Mouse (Mus musculus): ENCODE results near the gene Fam72a.

The Fam72a gene

DNA sequence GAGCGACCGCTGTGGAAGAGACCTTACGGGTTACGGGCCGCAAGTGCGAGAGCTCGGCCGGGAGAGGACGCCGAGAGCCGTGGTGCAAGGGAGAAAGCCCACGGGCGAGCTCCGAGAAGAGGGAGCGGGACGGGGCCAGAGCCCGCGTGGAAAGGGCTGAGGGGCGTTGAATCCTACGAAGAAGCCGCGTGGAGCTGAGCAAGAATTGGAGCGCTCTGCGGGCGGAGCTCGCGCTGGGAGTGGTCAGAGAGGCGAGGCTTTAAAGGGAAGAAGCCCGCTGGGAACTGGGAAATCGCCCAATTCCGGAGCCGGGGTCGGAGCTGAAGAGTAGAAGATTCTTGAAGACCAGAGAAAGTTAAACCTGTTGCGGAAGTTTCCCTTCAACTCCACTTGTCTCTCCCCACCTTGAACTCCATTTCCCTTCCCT lies 391 bp downstream of the Fam72a start:
- DNase-seq = peak; percentile 78

DNA sequence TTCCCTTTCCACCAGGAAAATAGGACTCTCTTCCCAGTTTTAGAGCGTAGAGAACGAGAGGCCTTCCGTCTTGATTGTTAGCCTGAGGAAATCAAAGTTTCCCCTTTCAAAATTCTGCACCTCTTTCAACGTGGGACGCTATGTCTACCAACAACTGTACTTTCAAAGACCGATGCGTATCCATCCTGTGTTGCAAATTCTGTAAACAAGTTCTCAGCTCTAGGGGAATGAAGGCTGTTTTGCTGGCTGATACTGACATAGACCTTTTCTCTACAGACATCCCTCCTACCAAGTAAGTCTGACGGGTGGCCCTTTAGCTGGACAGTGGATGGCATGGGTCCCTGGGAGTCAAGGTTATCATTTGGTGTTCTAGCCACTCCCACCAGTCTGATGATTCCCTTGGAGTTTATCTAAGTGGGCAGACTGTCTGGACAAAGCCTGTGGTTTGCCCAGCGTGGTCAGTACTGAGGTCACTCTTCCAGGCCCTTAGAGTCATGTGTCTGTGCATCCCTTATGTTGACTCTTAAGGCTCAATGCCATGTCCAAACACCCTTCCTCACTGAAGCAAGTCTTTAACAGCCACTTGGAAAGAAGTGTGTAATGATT lies 961 bp downstream of the Fam72a start:
- DNase-seq = no peak

DNA sequence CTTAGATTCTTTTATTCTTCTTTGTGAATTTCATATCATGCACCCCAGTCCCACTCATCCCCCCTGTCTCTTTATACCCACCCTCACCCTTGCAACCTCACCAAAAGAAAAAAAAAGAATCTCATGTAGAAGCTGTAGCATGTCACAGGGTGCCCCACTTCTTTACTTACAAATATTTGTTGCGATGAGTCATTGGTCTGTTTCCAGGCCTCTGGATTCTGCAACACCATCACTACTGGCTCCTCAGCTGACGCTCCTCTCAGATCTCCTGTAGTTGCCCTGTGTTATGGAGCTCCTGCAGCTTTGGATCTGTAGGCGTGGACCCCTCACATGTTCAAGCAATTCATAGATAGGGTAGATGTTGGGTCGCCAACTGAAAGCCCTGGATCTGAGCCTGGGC lies 12.1 kb downstream of the Fam72a start:
- DNase-seq = no peak

DNA sequence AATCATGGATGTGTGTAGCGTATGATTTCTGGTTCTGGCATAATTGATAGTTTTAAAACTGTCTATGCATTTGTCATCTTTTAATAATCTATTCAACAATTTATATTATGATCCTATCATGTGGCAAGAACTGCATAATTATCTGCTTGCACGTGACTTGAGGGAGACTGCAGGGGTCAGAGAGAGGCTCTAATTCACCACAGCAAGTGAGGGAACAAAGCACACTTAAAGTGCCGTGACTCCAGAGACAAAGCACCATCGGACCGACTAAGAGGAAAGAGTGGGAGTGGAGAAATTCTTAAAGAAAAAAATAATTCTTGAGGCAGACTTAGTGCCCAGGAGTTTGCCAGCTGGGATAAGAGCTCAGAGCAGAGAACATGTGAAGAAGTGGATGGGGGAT lies 13.1 kb downstream of the Fam72a start:
- DNase-seq = no peak

DNA sequence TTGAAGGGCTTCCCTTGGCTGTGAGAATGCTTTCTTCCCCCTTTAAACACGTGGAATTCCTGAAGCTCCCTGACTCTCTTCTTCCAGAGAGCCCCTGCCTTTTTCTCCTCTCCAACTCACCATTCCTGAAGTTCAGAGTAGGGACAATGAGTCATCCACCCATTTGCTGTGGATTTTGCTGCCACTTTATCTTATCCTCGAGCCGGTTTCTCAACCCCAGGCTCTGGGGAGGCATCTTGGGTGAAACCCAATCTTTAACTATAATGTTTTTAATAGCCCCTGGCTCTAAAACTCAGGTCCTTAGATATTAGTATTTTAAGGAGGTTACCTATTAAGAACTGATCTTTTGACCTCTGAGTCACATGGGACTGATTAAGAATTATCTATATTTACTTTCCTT lies 13.7 kb downstream of the Fam72a start:
- DNase-seq = no peak

DNA sequence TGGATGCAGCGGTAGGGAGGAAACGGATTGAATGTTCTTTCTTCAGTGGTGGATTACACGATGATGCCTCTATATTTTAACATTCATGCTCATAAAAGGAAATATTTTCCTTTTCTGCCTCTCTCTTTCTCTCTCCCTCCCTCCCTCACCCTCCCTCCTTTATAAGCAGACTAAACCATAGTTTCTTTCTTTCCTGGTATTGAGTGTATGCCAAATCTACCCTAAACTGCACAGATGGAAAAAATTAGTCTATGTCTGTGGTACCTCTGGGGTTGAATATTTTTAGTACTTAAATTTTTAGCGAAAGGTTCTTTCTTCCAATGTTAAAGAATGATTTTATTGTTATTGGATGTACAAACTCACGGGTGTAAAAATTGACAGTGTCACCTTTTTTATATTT lies 14.2 kb downstream of the Fam72a start:
- no peak for DNase-seq

DNA sequence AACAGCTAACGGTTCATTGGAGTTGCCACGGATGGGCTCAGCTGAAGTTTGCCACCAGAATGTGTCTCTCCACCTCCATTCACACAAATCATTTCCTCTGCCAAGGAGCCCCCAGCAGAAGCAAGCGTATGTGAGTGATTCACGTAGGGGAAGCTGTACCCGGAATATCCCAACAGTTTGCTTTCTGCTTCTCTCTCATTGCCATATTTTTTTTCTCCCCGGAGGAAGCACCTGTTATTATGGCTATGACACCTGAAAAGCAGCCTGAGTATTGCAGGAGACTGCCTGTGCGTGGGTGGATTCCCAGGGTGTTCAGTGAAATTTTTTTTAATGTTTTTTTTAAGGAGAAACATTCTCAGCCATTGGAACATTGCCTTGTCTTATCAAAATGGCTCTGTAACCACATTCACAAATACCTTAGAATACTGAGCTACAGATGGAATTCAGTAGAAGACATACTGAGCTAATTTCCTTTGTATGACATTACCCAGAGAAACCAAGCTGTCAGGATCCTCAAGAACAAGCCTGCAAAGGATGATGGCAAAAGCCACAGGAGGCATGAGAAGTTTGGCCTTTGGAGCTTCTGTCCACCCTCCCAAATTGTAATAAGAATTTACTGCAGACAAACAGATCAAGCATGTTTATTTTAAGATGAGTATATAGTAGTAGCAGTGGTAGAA lies 16.3 kb downstream of the Fam72a start:
- DNase-seq = no peak

DNA sequence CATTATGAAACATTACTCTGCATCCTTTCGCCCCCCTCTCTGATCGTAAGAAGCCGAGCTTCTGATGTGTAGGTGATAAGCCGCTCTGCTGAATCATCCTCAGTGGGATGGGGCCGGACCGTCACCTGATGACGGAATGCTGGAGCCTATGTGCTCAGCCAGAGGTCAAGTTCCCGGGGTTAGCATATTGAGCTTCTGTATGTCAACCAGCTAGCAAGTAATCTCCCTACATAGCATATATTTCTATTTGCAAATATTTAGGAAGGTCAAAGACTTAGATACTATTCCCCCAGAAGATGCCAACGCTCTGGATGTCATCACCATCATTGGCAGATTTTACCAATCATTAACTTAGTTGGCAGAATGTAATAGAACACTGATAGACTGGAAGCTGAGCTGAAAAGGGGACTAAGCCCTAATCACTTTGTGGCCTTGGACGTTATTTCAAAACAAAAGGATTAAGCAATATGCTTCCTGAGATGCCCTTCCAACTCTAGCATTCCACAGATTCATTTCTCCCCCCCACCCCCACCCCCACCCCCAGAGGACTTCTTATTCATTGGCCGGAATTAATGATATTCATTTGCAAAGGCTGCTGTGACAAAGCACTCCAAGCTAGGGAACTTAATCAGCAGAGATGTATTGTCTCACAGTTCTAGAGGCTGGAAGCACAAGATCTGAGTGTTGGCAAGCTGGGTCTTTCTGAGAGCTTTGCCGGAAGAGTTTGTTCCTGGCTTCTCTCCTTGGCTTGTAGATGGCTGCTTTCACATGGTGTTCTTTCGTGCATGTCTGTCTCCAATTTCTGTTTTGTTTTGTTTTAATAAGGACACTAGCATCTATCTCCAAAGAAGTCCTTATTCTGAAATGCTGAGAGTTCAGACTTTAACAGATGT lies 19.3 kb downstream of the Fam72a start:
- DNase-seq = no peak

DNA sequence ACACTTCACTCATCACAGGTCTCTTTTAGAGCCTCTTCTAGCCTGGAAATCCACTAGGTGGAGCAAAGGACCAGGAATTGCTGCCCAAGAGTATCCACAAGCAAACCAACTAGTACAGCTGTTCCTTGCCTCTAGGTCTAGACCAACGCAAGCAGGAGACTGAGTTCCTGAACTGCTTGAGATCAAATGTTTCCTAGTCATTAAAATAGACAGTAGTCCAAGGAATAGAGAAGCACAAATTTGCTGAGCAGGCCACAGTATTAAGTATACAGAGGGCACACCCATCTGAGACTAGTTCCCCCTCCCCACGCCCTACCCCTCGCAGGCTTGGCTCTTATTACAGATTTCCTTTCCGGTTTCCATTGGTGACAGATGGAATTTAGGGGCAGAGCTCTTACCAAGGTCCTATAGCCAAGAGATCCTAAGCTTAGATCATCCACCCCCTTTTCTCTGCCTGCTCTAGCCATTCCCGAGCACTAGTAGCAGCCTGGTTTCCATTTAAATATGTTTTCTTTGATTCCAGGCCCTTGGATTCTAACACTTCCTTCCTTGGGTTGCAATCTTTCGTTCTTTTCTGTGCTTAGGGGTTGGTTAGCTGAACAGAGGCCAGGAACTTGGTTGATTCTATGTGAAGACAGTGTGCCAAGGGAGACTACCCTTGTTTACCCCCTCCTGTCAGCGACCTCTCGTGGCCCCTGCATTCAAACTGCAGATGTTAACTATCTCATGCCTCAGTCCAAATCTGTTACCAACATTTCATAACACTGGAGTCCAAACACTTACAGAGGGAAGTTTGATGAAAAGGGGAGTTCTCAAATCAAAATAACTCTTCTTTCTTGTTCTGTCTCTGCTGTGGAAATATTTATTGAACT lies 21.0 kb downstream of the Fam72a start:
- DNase-seq = peak; percentile 40

DNA sequence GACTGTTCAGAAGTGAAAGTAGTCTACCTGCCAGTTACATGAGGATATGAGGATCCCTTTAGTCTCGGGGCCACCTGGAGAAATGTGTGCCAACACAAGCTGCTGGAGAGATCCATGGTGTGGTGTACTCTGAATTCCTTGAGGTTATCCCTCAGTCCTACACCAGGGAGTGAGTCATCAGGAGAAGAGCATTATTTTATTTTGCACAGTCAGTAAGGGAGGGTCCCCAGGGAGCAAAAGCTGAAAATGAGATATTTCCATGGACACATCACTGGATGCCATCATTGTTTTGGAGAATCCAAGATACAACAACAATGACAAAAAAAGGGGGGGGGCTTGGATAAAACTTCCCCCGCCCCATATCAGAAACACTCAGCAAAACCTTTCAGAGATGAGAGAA lies 24.3 kb downstream of the Fam72a start:
- no peak for DNase-seq

DNA sequence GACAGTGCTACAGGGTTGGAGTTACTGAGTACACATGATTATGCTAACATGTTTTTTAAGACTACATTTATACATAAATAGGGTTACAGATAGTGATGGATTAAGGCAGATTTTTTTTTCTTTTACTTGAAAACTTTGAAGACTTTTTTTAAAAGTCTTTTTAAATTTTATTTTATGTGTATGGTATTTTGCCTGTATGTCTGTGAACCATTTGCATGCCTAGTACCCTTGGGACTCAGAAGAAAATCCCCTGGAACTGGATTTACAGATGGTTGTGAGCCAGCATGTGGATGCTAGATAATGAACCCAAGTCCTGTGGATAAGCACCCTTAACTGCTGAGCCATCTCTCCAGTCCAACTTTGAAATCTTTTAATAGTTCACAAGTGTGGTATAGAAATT lies 25.7 kb downstream of the Fam72a start:
- no peak for DNase-seq

DNA sequence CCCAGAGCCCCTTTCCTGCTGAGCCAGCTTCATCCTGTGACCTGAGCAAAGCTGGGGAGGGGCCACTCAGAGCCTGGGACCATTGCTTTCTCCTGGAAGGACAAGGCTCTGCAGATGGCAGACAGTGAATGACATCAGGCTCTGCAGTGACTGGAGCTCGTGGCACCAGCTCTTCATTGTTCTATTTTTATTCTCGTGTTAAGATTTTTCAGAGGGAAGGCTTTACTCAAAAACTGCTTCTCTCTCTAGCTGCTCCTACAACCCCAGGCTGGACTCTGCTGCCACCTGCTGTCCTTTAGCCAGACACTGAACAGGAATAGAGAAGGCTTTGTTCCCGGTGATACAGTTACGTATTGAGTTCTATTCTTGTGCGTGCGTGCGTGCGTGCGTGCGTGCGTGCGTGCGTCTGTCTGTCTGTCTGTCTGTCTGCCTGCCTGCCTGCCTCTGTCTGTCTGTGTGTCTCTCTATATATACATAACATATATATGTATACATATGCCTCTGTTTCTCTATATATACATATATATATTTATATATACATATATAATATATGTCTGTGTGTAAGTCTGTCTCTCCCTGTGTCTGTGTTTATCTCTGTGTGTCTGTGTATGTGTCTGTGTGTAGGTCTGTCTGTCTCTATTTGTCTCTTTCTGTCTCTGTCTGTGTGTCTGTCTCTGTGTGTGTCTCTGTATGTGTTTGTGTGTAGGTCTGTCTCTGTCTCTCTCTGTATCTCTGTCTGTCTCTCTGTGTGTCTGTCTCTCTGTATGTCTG lies 27.5 kb downstream of the Fam72a start:
- DNase-seq = peak; percentile 81

DNA sequence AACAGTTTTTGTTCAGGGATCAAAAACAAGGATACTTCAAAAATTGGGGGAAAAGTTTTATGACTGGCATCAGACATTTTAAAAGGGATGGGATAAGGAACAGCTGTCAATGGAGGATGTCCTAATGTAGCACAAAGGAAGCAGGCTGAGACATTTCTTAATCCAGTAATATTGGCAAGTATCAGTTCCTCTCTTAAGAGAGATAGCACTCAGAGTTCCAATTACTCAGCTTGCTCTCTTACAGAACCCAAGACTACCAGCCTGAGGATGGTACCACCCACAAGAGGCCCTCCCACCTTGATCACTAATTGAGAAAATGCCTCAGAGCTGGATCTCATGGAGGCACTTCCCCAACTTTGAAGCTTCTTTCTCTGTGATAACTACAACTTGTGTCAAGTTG lies 32.8 kb downstream of the Fam72a start:
- DNase-seq = no peak

DNA sequence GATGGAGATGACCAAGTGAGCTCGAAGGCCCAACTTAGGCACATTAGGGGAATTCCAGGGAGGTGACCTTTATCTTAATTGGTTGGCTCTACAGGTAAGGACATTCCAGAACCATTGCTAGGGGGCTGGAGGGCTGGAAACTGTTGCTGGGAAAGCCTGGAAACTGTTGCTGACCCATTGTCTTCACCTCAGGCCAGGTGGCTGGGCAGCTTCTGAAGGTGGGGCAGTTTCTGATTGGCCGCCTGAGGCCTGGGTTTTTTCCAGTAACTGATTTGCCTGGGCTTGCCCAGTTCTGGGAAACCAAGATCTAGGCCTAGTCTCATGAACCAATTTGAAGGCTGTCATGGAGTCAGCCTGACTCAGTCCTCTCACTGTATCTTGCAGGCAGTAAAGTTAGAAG lies 34.4 kb downstream of the Fam72a start:
- DNase-seq = no peak

DNA sequence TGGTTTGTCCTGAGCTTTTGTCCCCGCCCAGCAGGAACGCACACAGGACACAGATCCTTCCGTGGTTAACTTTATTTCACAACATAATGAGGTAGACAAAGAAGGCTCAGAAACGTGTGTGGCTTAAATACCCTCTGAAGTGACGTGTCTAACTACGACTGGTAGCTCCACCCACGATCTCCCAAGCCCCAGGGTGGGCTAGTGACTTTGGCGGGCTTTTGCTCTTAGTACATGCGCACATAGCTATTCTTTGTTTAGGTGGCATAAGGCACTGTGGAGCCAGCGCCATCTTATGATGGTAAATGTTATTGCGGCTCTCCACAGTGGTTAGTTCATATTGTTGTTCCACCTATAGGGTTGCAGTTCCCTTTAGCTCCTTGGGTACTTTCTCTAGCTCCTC lies 38.4 kb downstream of the Fam72a start:
- DNase-seq = peak; percentile 10

DNA sequence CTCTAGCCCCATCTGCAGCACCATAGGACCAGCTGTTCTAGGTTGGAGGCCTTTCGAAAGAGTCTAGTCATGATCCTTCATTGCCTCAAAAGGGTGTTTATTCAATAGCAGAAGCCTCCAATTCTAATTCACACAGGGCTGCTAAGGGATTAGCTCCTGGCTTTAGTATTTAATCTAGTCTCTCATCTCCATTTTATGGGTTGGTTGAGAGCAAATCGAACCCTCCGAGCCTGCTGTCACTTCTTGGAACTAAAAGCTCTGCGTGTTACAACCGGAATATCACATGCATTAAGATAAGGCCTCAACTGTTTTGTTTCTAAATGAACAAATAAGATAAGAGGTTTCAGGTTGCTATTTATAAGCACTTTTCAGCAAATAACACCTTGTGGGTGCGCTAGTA lies 42.0 kb downstream of the Fam72a start:
- no peak for DNase-seq

DNA sequence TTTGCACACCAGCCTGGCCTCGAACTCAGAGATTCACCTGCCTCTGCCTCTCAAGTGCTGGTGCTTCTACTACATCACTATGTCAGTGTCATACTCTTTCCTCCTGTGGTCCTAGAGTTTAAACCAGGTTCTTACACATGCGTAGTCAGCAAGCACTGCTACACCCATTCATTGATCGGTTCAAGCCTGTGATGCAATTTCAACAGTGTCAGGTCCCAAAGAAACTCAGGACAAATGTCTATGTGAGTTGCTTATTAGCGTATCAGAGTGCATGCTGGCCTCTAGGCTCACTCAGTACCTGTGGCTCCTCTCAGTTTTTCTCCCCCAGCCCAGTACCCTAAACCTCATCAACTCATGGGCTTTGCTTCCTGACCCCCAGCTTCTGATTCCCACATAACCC lies 42.7 kb downstream of the Fam72a start:
- DNase-seq = no peak

DNA sequence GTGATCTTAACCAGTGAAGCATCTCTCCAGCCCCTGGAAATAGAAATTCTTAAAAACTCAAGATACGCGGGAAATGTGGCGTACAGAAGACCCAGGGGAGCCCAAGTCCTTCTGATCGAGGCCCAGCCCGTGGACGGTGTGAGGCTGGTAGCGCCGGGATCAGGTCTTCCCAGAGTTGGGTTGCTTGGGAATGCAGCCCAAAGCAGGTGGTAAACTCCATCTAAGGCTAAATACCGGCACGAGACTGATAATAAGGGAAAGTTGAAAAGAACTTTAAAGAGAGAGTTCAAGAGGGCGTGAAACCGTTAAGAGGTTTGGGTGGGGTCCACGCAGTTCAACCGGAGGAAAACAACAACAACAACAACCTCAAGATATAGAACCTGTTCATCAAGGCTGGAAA lies 46.0 kb downstream of the Fam72a start:
- DNase-seq = peak; percentile 39

DNA sequence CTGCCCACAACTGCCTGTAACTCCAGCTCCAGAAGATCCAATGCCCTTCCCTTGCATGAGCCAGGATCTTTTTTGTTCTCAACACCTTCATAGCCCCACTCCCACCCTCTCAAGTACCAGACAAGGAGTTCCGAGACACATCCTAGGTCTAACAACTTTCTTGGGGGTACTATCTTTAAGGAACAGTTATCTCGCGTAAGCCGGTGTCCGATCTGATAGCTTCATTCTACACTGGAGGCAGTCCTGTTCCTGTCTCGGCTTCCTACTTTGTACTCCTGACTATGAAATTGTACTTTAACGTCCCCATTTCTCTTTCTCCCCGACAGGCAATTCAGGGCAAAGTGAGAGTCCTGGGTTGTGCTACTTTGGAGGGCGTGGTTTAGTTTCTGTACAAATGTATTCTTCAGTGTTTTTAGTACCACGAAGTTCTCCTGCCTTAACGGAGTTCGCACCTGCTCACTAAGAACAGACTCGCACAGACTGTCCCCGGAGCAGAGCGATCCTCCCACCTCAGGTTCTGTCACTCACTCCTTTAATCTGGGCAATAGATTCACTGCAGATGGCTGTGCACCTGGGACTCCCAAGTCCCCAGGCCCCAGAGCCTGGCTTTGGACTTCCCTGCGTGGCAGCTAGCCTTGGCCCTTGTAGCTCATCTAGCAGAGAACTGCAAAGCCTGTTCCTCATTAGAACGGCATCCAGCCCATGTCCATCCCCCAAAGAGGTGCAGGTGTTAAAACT lies 51.4 kb downstream of the Fam72a start:
- DNase-seq = no peak

DNA sequence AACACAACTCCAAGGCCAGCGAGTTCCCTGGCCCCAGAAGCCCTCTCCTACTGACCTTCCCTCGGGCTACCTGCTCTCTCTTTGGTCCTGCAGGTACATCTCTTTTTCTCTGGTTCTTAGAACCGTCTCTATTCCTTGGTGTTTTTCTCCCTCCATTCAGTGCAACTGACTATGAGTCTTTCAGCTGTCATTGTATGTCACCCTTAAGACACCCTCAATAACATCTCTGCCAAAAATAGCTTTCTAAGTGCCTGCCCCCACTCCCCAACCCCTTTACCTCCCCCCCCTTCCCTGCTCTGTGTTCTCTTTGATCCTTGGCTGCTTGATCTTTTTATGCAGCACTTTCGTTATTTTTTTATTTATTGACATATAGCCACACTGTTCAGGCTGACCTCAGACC lies 52.7 kb downstream of the Fam72a start:
- DNase-seq = no peak

DNA sequence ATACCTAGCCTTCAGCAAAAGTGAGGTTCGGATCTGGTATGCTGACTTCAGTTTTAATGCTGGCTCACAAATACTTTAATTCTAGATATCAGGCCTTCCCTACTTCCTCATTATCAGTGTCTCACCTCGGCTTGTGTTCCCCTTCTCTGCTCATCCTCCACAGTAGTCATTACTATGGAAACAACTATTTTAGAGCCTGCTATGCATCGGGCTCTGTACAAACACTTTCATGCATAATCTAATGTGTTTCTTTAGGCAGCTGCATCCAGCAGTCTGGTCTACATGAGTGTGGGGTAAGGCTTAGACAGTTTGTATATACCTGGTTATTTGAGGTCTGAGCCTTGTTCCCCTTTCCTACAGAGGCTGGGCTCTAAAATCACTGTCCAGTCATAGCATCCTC lies 55.9 kb downstream of the Fam72a start:
- DNase-seq = no peak

DNA sequence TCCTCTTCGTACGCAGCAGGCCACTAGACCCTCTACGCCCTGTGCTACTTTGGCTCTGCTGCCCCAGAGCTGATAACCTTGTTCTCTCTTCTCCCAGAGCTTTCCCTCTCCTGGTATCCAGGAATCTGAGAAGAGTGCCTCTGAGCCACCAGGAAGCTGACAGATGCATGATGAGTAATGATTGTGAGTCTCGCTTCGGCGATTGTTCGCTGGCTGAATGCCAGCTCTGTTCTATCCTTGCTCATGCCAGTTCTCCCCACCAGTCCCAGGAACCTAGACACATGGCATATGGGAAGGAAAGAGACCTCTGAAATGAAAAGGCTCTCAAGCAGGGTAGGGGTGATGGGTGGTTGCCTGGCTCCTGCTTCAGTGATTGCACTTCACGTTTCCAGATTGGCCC lies 59.1 kb downstream of the Fam72a start:
- no peak for DNase-seq
